Mouse (Mus musculus): Measurements from ENCODE around the gene Golph3. TPM values are rescaled to one million over a fixed set of nuclear protein-coding genes. Genes with fewer than 3 reads are reported as not detected.

Gene Golph3
- polyA plus RNA-seq (2012; rRNA removed), result 78.3 and 81.6 TPM in 2 replicates

DNA sequence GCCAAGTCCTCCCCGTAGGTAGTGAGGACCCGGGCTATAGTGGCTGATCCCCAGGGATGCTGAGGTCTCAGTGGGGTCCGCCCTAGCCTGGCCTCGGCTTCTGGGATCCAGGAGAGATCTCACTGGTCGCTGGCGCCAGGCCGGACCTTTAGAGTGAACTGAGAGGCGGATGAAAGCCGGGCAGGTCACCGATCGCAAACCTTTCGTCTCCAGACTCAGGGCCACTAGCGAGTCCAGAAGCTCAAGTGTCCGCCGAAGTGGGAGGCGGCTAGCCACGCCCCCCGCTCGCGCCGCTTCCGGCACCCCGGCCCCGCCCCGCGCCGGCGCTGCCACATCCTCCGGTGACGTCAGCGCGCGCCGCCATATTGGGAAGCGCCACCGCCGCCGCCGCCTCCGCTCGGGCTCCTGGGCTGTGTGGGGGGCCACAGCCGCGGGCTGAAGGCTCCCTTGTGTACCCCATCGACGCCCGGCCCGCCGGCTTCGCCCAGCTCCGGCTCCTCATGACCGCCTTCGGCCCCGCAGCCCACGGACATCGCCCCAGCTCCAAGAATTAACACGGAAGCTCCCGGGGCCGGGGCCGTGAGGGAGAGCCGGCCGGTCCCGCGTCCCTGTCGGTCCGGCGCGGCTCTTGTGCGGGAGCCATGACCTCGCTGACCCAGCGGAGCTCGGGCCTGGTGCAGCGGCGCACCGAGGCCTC is at the start of gene Golph3:
Gene Golph3 (plus strand): TSS at position 360 of the 697 bp plus-strand sequence.
- Histone ChIP-seq H3K4me3 (ENCODE audit: insufficient read depth, low read length) (peak within 1 kb of the TSS; percentile 82), H3K27ac (ENCODE audit: insufficient read depth, low read length) (peak within 1 kb of the TSS; percentile 100), H3K4me1 (ENCODE audit: control insufficient read depth, insufficient read depth, low read length) (peaks cover 13% of the 10 kb centered on the region)
- TF ChIP-seq POLR2A (IDR thresholded peaks at IDR 0.05; ENCODE audit: extremely low read depth, insufficient read depth, low read length), result peak; percentile 62; the same call in 1 of the 2 replicates
- TF ChIP-seq CTCF (IDR thresholded peaks at IDR 0.05; ENCODE audit: extremely low read depth, insufficient read depth, low read length), result no peak

DNA sequence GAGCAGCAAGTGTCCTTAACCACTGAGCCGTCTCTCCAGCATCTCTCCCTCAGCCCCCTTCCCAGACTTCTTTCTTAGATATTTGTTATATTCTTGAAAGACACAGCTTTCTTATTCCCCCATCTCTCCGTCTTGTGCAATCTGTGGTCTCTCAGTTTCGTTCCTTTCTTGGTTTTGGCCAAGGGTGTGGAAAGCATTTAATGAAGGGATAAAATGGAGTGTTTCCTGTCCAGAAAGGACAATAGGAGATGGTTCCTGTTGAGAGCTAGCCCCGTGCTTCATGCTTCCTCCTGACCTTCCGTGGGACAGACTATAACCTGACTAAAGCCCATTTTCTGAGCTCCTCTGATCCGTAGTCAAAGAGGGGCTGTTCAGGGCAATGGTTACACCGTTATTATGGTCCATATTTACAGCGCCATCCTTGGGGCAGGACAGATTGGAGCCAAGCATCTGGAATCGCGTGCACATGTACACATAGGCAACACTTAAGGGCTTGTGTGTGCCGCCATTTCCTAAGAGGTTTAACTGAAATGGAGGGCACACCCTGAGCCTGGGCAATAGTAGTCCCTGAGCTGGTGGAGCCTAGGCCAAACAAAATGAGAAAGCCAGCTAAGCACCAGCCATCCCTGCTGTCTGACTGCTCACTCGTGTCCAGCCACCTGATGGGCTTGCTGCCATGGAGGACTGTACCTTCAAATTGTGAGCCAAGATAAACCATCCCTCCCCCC is 47.8 kb upstream of the Golph3 start:
- TF ChIP-seq CTCF (IDR thresholded peaks at IDR 0.05; ENCODE audit: extremely low read depth, insufficient read depth, low read length), result no peak
- TF ChIP-seq POLR2A (IDR thresholded peaks at IDR 0.05; ENCODE audit: extremely low read depth, insufficient read depth, low read length), result no peak
- no peak overlapping the region for H3K4me3 ChIP-seq (ENCODE audit: insufficient read depth, low read length)
- no peaks in the 10 kb centered on the region for H3K4me1 ChIP-seq (ENCODE audit: control insufficient read depth, insufficient read depth, low read length)
- H3K27ac ChIP-seq (ENCODE audit: insufficient read depth, low read length), result no peak overlapping the region

- Histone ChIP-seq H3K27ac (ENCODE audit: insufficient read depth, low read length) (no peak overlapping the region), H3K4me1 (ENCODE audit: control insufficient read depth, insufficient read depth, low read length) (no peaks in the 10 kb centered on the region), H3K4me3 (ENCODE audit: insufficient read depth, low read length) (no peak overlapping the region)
- TF ChIP-seq POLR2A (IDR thresholded peaks at IDR 0.05; ENCODE audit: extremely low read depth, insufficient read depth, low read length) (no peak), CTCF (IDR thresholded peaks at IDR 0.05; ENCODE audit: extremely low read depth, insufficient read depth, low read length) (peak; percentile 22; the same call in 1 of the 2 replicates)
These were observed 47.0 kb upstream of the Golph3 start for GRCm38 (mm10) chr15:12274053-12274769.

- Histone ChIP-seq H3K4me3 (ENCODE audit: insufficient read depth, low read length) (no peak overlapping the region), H3K27ac (ENCODE audit: insufficient read depth, low read length) (no peak overlapping the region), H3K4me1 (ENCODE audit: control insufficient read depth, insufficient read depth, low read length) (no peaks in the 10 kb centered on the region)
- no peak for TF ChIP-seq CTCF (IDR thresholded peaks at IDR 0.05; ENCODE audit: extremely low read depth, insufficient read depth, low read length)
- TF ChIP-seq POLR2A (IDR thresholded peaks at IDR 0.05; ENCODE audit: extremely low read depth, insufficient read depth, low read length), result no peak
These were observed 46.1 kb upstream of the Golph3 start for GRCm38 (mm10) chr15:12275091-12275623.

DNA sequence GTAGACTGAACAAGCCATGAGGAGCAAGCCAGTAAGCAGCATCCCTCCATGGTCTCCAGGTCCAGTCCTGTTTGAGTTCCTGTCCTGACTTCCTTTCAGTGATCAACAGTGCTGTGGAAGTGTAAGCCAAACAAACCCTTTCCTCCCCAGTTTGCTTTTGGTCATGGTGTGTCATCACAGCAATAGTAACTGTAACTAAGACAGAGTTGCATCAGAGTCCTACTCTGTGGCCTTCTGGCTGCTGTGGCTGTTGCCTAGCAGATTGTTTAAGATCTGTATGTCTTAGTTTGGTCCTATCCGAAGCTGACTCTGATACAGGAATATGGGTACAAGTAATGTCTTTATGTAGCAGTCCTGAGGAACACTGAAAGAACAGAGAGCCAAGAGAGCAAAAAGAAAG is 41.4 kb upstream of the Golph3 start:
- Histone ChIP-seq H3K4me3 (ENCODE audit: insufficient read depth, low read length) (no peak overlapping the region), H3K4me1 (ENCODE audit: control insufficient read depth, insufficient read depth, low read length) (no peaks in the 10 kb centered on the region; the same call in 1 of the 2 replicates), H3K27ac (ENCODE audit: insufficient read depth, low read length) (no peak overlapping the region)
- TF ChIP-seq CTCF (IDR thresholded peaks at IDR 0.05; ENCODE audit: extremely low read depth, insufficient read depth, low read length) (no peak), POLR2A (IDR thresholded peaks at IDR 0.05; ENCODE audit: extremely low read depth, insufficient read depth, low read length) (no peak)

DNA sequence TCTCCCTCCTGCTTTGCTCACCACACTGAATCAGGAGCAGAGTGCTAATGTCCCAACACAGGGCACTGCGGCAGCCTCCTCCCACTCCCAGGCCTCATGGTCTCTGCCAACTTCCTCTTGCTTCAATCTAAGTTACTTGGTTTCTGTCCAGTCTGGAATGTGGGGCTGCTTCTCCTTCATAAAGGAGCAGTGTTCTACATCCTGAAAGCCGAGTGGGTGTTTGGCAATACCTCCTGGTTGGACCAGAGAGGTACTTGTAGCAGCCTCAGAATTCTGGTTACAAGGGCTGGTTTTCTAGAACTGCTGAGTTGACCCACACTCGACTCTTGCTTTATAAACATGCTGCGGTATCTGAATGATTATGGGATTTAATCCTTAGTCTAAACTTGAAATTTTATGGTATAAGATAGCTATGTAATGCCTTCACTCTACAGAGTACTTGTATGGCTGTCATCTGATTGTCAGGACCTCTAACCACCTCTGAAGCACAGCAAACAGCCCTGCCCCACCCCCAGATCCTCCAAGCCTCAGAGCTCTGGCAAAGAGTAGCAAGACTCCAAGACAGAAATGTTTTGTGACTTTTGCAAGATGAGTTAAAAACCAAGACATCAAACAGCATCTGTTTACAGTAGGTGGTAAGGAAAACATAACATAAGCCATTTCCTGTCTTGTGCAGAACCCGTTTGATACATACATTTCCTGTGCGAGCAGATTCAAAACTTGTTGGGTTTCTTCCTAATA is 36.3 kb upstream of the Golph3 start:
- Histone ChIP-seq H3K27ac (ENCODE audit: insufficient read depth, low read length) (no peak overlapping the region), H3K4me1 (ENCODE audit: control insufficient read depth, insufficient read depth, low read length) (no peaks in the 10 kb centered on the region; the same call in 1 of the 2 replicates), H3K4me3 (ENCODE audit: insufficient read depth, low read length) (no peak overlapping the region)
- TF ChIP-seq POLR2A (IDR thresholded peaks at IDR 0.05; ENCODE audit: extremely low read depth, insufficient read depth, low read length) (no peak), CTCF (IDR thresholded peaks at IDR 0.05; ENCODE audit: extremely low read depth, insufficient read depth, low read length) (no peak)

GRCm38 (mm10) chr15:12285535-12285809 is 35.8 kb upstream of the Golph3 start:
- H3K27ac ChIP-seq (ENCODE audit: insufficient read depth, low read length), result no peak overlapping the region
- no peak overlapping the region for H3K4me3 ChIP-seq (ENCODE audit: insufficient read depth, low read length)
- TF ChIP-seq POLR2A (IDR thresholded peaks at IDR 0.05; ENCODE audit: extremely low read depth, insufficient read depth, low read length), result no peak
- no peak for TF ChIP-seq CTCF (IDR thresholded peaks at IDR 0.05; ENCODE audit: extremely low read depth, insufficient read depth, low read length)
- no peaks in the 10 kb centered on the region; the same call in 1 of the 2 replicates for H3K4me1 ChIP-seq (ENCODE audit: control insufficient read depth, insufficient read depth, low read length)

DNA sequence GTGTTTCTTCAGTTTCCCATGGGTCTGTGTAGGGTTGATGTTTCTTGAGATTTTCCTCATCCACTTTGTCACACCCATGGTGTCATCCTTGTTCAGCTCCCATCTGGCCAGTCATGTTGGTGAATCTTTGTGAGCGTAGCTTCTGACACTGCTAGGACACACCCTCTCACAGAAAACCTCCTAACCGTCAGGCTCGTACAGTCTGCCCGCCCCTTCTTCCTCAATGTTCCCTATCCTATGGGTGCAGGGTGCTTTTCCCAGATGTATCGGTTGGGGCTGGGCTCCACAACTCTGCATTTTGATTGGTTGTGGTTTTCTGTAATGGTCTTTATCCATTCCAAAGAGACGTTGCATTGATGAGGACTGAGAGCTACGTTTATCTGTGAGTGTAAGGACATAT is 30.9 kb upstream of the Golph3 start:
- H3K27ac ChIP-seq (ENCODE audit: insufficient read depth, low read length), result no peak overlapping the region
- no peak for TF ChIP-seq POLR2A (IDR thresholded peaks at IDR 0.05; ENCODE audit: extremely low read depth, insufficient read depth, low read length)
- no peak for TF ChIP-seq CTCF (IDR thresholded peaks at IDR 0.05; ENCODE audit: extremely low read depth, insufficient read depth, low read length)
- H3K4me1 ChIP-seq (ENCODE audit: control insufficient read depth, insufficient read depth, low read length), result no peaks in the 10 kb centered on the region
- no peak overlapping the region for H3K4me3 ChIP-seq (ENCODE audit: insufficient read depth, low read length)

DNA sequence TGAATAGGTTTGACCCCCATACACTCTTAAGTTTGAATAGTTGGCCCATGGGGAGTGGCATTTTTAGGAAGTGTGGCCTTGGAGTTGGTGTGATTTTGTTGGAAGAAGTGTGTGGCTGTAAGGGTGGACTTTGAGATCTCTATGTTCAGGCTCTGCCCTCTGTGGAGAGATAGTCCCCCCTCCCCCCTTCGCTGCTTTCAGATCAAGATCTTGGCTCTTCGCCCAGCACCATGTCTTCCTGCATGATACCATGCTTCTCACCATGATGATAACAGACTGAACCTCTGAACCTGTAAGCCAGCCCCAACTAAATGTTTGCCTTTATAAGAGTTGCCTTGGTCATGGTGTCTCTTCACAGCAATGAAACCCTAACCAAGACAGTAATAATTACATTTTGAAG is 29.5 kb upstream of the Golph3 start:
- H3K27ac ChIP-seq (ENCODE audit: insufficient read depth, low read length), result no peak overlapping the region
- TF ChIP-seq POLR2A (IDR thresholded peaks at IDR 0.05; ENCODE audit: extremely low read depth, insufficient read depth, low read length) (no peak), CTCF (IDR thresholded peaks at IDR 0.05; ENCODE audit: extremely low read depth, insufficient read depth, low read length) (no peak)
- H3K4me3 ChIP-seq (ENCODE audit: insufficient read depth, low read length), result no peak overlapping the region
- no peaks in the 10 kb centered on the region for H3K4me1 ChIP-seq (ENCODE audit: control insufficient read depth, insufficient read depth, low read length)

All from cortical plate, adult 2 months (tissue).